Mouse (Mus musculus): ENCODE data around the gene Atp23.
"Not testable (repeated sequence)": the region's sequence is repeated elsewhere in the genome, so short reads cannot be mapped to it uniquely, and the experiment has no call there.

Atp23 gene

DNA sequence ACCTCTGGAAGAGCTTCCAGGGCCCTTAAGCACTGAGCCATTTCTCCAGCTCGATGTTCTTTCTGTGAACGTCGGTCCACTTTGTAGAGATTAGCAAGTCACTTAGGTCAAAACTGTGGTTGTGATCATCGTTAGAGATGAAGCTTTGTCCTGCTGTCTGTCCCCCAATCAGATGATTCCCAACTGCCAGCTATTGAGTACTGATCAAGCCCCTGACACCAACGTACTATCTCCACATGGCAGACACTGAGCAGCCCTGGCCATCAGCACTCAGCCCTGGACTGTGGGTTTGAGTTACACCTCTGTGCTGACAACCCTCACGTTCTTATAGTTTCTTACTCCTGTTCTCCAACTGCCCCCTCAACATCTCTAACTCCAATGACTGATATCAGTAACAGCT lies 74.2 kb downstream of the Atp23 start:
- DNase-seq (ENCODE audit: low read depth, low spot score), result no peak

DNA sequence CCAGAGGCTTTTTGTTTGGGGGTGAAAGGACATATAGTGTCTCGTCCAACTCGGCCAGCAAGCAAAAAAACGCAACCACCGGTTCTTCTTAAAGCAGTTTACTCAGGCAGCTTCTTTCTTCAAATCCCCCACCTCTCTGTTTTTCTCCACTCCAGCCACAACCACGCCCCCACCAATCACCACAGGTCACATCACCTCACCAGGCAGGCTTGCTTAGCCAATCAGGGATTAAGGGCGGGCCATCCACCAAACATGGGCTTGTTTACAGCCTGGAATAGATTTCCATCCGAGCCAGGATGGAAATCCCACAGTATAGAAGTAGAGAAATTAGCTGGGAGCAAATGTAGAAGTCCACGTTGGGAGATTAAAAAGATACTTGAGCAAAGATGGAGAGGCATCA lies 74.9 kb downstream of the Atp23 start:
- not testable (repeated sequence) for DNase-seq (ENCODE audit: low read depth, low spot score)

DNA sequence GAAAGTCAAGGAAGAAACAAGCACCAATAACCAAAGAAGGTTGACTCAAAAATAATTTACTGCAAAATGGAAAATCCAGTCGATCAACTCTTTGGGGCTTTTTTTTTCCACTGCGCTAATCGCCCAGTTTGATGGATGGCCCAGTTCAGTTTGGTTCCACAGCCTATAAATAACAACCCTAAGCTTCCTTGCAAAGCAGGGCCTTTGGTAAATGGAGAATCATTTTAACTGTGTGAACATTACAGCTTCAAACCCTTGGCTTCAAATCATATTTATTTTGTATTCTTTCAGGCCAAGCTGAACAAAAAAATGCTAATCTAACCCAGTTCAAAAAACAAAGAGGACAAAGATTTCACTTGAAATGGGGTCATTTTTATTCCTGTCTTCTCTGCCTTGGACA lies 78.7 kb downstream of the Atp23 start:
- no peak for DNase-seq (ENCODE audit: low read depth, low spot score)
